Mouse (Mus musculus) layer of hippocampus, postnatal 25 days (tissue): ENCODE data around the gene Pnpt1. TPM values are rescaled to one million over a fixed set of nuclear protein-coding genes. Genes with fewer than 3 reads are reported as not detected.

Experiments used
- total RNA-seq, 2 experiments: library from RNA; stranded (reverse); gene quantifications; 2 replicates each; pipeline ENCODE4 v1.2.3; 2021

The Pnpt1 gene
- total RNA-seq, 2 experiments from 2014 or later = 23.3 to 29.7 TPM

Other genes with a start within 250 kb of the Pnpt1 start
- 10 to 100 TPM; 58.4 to 61.4 TPM for gene Ppp4r3b, start 42.1 kb downstream of the Pnpt1 start, total RNA-seq
- gene Cfap36, start 116.7 kb downstream of the Pnpt1 start, total RNA-seq = 100 to 1,000 TPM; 123 to 129 TPM
- gene Ccdc88a, start 242.9 kb downstream of the Pnpt1 start, total RNA-seq = 10 to 100 TPM; 59.4 to 70.6 TPM